Mouse (Mus musculus) left cerebral cortex, postnatal 36 days (tissue): ENCODE data around the gene Artn. TPM values are rescaled to one million over a fixed set of nuclear protein-coding genes. Genes with fewer than 3 reads are reported as not detected.

Source experiments
- DNase-seq, 2 experiments: peaks; one replicate each; pipeline ENCODE4 v3.0.0; 2021 to 2022; ENCODE audit warnings: low spot score in 2 of 2, mixed read lengths in 1 of 2
- intact Hi-C: fragments of 180-260 bp; cut with DNase I; formaldehyde crosslinking; loops from one replicate; pipeline ENCODE4 v1.15.1; 2025
- total RNA-seq, 2 experiments: library from RNA; stranded (reverse); gene quantifications; 2 replicates each; pipeline ENCODE4 v1.2.3; 2021

Gene Artn
- 1 to 10 TPM; 3.1 TPM for total RNA-seq

DNA sequence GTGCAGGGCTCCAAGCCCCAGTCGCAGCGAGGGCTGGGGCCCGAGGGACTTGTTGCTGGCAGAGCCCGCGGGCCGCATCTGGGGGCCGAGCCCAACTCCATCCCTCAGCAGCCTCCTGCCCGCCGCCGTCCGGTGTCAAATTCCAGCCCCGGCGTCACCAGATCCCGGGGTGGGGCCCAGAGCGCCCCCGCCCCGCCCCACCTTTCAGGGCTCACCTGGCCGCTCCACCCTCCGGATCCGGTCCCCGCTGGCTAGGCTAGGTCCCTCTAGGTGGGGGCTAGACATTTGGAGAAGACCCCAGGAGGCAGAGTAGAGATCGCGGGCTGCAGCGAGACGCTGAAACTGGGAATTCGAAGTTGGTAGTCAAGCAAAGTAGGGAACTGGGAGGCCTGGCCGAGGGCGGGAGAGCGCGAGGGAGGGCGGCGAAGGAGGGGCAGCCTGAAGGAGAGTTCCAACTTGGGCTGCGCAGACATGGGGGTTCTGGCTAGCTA, at the start of gene Artn:
Gene Artn, minus strand, starts transcription at position 373 of the 491 bp plus-strand sequence.
- DNase-seq, result no peak
- intact Hi-C loops, result loop anchor here (5.0 kb wide), 1 partner anchor 133 kb away; no protein-coding TSS in a partner anchor

GRCm38 (mm10) chr4:117979181-117979580, 49.6 kb upstream of the Artn start:
- DNase-seq, result no peak
- intact Hi-C loops, result no loop called here

DNA sequence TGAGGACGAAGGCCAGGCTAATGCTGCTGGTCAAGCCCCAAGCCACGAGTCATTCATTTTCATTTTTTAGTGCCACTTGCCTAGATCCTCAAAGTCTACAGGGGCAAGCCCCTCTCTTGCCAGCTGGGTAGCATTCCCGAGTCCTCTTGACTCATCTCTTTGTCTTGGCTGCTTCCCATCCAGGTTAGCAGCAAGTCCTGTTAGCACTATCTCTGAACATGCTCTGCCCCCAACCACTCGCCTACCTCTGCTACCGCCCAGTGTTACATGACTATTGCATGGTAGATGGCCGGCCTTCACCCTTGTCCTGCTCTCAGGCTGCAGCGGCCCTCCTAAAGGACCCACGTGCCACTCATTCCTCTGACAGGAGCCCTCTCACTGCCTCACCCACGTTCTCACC, 48.7 kb upstream of the Artn start:
- no peak for DNase-seq
- intact Hi-C loops, result no loop called here

DNA sequence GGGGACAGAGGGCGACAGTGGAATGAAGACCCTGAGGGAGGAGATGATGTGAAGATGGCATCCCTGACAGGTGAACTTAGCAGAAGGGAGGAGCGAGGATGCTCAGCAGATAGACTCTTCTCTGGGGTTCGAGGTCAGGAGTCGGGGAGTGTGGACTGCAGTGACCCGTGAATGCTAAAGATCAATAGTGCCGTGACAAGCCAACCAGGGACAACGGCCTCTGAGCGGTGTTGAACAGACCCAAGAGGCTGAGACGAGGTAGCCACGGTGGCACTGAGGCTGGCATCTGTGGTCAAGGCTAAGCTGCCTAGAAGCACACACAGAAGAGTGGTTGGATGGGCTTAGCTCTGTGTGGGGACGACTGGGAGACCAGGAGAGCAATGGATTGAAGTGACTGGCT, 48.3 kb upstream of the Artn start:
- intact Hi-C loops, result no loop called here
- DNase-seq, result no peak

- DNase-seq, result no peak
- intact Hi-C loops, result no loop called here
Observed at GRCm38 (mm10) chr4:117977371-117977770, 47.8 kb upstream of the Artn start.

GRCm38 (mm10) chr4:117975820-117976219, 46.3 kb upstream of the Artn start:
- intact Hi-C loops, result no loop called here
- no peak for DNase-seq

- peak; percentile 17 to 49 for DNase-seq
- intact Hi-C loops, result no loop called here
Observed at GRCm38 (mm10) chr4:117974719-117975118, 45.2 kb upstream of the Artn start.

GRCm38 (mm10) chr4:117972999-117973398, 43.4 kb upstream of the Artn start:
- no peak for DNase-seq
- intact Hi-C loops, result no loop called here

GRCm38 (mm10) chr4:117964346-117965025, 34.9 kb upstream of the Artn start:
- no peak for DNase-seq
- intact Hi-C loops, result no loop called here

GRCm38 (mm10) chr4:117957492-117957891, 27.9 kb upstream of the Artn start:
- no peak for DNase-seq
- intact Hi-C loops, result no loop called here

- DNase-seq, result no peak
- intact Hi-C loops, result no loop called here
Observed at GRCm38 (mm10) chr4:117947493-117947892, 17.9 kb upstream of the Artn start.

DNA sequence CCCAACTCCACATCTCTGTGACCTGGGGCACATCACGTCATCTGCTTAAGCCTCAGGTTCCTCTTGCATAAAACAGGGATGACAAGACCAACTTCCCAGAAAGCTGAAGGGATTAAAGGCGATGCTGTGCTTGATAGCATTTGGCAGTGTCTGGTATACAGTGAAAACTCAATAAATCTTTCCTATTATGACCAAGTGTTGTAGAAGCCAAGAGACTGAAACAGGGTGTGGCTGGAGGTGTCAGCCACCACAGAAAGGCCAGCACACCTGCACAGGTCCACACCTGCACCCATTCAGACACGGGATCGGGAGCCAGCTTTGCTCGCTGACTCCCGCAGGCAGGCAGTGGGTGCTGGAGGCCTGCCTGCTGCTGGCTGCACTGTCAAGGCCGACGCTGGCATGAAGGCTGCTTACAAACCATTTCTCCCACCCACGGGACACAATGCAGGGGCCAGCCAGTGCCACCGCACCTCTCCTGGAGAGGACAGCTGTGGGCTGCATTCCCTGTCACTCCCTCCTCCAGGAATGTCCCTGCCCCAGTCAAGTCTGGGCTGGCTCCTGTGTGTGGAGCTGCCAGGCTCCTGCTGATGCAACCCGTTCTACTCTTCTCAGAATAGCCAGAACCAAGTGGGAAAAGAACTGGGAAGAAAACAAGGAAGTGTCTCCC, 17.2 kb upstream of the Artn start:
- intact Hi-C loops, result no loop called here
- peak; percentile 8 to 15 for DNase-seq

- intact Hi-C loops, result no loop called here
- DNase-seq, result no peak
Observed at GRCm38 (mm10) chr4:117943317-117943716, 13.8 kb upstream of the Artn start.

DNA sequence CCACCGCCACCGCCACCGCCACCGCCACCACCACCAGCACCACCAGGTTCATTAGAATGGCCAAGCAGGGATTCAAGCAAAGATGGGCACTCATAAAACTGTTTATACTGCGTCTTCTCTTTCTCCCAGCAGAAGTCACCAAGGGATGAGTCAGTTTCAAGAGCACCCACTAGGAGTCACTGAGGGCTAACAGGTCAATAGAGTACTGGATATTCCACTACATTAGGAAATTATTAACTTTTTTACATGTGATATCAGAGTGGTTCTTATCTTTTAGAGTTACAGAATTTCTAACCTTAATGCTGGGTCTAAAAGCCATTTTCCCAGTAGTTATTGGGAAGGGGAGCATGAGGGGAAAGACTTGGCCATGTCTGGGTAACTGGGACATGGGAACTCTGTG, 7.4 kb upstream of the Artn start:
- intact Hi-C loops, result no loop called here
- no peak for DNase-seq

- intact Hi-C loops, result loop anchor here (5.0 kb wide), 1 partner anchor 48 kb away; no protein-coding TSS in a partner anchor
- no peak for DNase-seq
Observed at GRCm38 (mm10) chr4:117934081-117934480, 4.5 kb upstream of the Artn start.

- intact Hi-C loops, result loop anchor here (5.0 kb wide), 1 partner anchor 49 kb away; no protein-coding TSS in a partner anchor
Observed at GRCm38 (mm10) chr4:117933248-117933647, 3.7 kb upstream of the Artn start.

GRCm38 (mm10) chr4:117928699-117929241, 793 bp downstream of the Artn start:
- intact Hi-C loops, result loop anchor here (1.0 to 5.0 kb wide), 2 partner anchors 134 to 155 kb away; no protein-coding TSS in a partner anchor
- peak; percentile 43 to 52 for DNase-seq

More at GRCm38 (mm10) chr4:117933248-117933647, 3.7 kb upstream of the Artn start:
- no peak for DNase-seq

- intact Hi-C loops, result loop anchor here (1.0 to 5.0 kb wide), 2 partner anchors 134 to 155 kb away; no protein-coding TSS in a partner anchor
- no peak for DNase-seq
Observed at GRCm38 (mm10) chr4:117928234-117928633, 1.3 kb downstream of the Artn start.

- DNase-seq, result peak; percentile 64 to 80
- intact Hi-C loops, result loop anchor here (5.0 kb wide), 1 partner anchor 135 kb away; no protein-coding TSS in a partner anchor
Observed at GRCm38 (mm10) chr4:117926545-117927482, 2.7 kb downstream of the Artn start.
